Mouse (Mus musculus): ENCODE data around the gene Hormad2.

GRCm38 (mm10) chr11:4489207-4489606 is 48.3 kb upstream of the Hormad2 start:
- TF ChIP-seq POLR2A (IDR thresholded peaks at IDR 0.05; ENCODE audit: borderline replicate concordance, control insufficient read depth, low read depth, low read length) (no peak), CTCF (IDR thresholded peaks at IDR 0.05; ENCODE audit: control insufficient read depth, insufficient read depth, low read length) (no peak)
